Mouse (Mus musculus) embryonic fibroblast, embryonic 13.5 days (primary cell): ENCODE results near the gene Prdm10. TPM values are rescaled to one million over a fixed set of nuclear protein-coding genes. Genes with fewer than 3 reads are reported as not detected.
A peak's percentile ranks its signal among the peaks of the same experiment; 100 is the strongest.

Experiments used
- H3K27ac ChIP-seq: 2 replicates; pipeline ENCODE4 v1.5.1; 2012; ENCODE audit warnings: low read length, control low read depth, inconsistent platforms; ENCODE audit not compliant: insufficient read depth
- H3K4me1 ChIP-seq: 2 replicates; pipeline ENCODE4 v1.6.1; 2011; ENCODE audit warnings: low read length; ENCODE audit not compliant: control insufficient read depth, insufficient read depth
- H3K4me3 ChIP-seq: 2 replicates; pipeline ENCODE4 v1.5.1; 2011; ENCODE audit warnings: mild to moderate bottlenecking, control low read depth, low read length; ENCODE audit not compliant: insufficient read depth
- CTCF ChIP-seq: IDR thresholded peaks from 2 replicates; pipeline ENCODE4 v1.5.1; 2011; ENCODE audit warnings: mild to moderate bottlenecking, control low read depth, low read length, moderate library complexity, borderline replicate concordance; ENCODE audit not compliant: insufficient read depth
- POLR2A ChIP-seq: IDR thresholded peaks from 2 replicates; pipeline ENCODE4 v1.6.1; 2011; ENCODE audit warnings: low read depth, mild to moderate bottlenecking, control low read depth, low read length, moderate library complexity
- polyA plus RNA-seq: library from polyadenylated mRNA; stranded (reverse); fragments of >200 nt; gene quantifications from 2 replicates; pipeline ENCODE4 v1.2.4, GENCODE M21; 2011; ENCODE audit warnings: low read depth; ENCODE audit not compliant: missing spikeins, insufficient read length

Prdm10 gene
- 6.4 and 8.2 TPM in 2 replicates for polyA plus RNA-seq

- Histone ChIP-seq H3K4me1 (peaks cover 12% of the 10 kb centered on the region), H3K27ac (peak within 1 kb of the TSS; percentile 99), H3K4me3 (peak within 1 kb of the TSS; percentile 90)
- no peak for TF ChIP-seq CTCF
- peak; percentile 66 for TF ChIP-seq POLR2A
Observed at GRCm38 (mm10) chr9:31280366-31281010, at the start of gene Prdm10. Gene Prdm10 (plus strand): TSS chr9:31280538.

DNA sequence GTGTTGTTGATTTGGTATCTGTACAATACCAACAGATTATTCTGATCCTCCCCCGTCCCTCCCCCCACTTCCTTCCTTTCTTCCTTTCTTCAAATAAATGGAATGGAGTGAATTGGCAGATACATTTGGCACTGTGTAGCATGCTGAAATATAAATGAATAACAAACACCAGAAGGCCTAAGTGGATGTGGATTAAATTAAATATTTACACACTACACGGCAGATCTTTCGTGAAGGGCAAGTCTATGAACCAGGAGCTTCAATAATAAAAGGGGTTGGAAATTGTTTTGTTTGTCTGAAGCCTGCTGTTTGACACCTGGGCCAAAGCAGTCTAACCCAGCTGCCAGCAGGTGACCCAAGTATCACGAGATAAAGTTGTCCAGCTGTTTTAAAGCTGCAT is 45.3 kb upstream of the Prdm10 start:
- Histone ChIP-seq H3K4me3 (no peak overlapping the region), H3K4me1 (no peaks in the 10 kb centered on the region), H3K27ac (no peak overlapping the region)
- no peak for TF ChIP-seq POLR2A

DNA sequence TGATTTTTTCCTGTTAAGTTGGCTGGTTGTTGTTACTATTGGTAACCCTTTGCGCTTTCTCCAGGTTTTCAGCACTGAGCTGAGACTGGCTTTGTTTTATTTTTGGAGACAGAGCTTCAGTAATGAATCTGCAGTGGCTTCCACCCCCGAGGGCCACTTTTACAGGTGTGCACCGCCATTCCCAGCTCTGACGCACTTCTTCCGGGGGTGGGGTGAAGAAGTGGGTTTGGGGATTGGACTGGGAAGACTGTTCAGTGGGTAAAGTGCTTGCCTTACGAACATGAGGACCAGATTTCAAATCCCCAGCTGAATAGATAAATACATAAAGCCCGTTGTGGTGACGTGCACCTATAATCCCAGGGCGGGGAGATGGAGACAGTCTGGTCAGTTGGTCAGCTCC is 44.8 kb upstream of the Prdm10 start:
- Histone ChIP-seq H3K4me3 (no peak overlapping the region), H3K27ac (no peak overlapping the region), H3K4me1 (no peaks in the 10 kb centered on the region; the same call in 1 of the 2 replicates)
- no peak for TF ChIP-seq POLR2A
- TF ChIP-seq CTCF: no peak

GRCm38 (mm10) chr9:31236079-31236478 is 44.3 kb upstream of the Prdm10 start:
- no peak for TF ChIP-seq CTCF
- TF ChIP-seq POLR2A: no peak
- Histone ChIP-seq H3K27ac (no peak overlapping the region), H3K4me3 (no peak overlapping the region), H3K4me1 (no peaks in the 10 kb centered on the region; the same call in 1 of the 2 replicates)

DNA sequence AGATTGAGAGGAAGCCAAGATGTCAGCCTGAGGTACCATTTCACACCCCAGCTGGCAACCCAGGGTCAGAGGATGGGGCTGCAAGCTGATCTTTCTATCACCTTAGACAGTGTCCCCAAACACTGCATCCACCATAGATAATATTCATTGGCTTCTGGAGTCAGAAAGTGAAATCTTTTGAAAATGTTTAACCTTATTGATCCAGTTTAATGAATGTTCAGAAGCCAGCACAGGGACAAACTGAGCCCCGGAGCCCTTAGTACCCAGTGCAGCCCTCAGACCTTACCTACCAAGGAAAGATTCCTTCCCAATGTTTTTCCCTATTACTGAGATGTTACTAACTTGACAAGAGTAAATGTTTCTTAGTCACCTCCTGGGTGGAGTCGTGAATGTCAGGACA is 41.8 kb upstream of the Prdm10 start:
- TF ChIP-seq CTCF (no peak), POLR2A (no peak)
- no peak overlapping the region for H3K4me3 ChIP-seq
- no peak overlapping the region for H3K27ac ChIP-seq
- H3K4me1 ChIP-seq: peaks cover 5% of the 10 kb centered on the region

DNA sequence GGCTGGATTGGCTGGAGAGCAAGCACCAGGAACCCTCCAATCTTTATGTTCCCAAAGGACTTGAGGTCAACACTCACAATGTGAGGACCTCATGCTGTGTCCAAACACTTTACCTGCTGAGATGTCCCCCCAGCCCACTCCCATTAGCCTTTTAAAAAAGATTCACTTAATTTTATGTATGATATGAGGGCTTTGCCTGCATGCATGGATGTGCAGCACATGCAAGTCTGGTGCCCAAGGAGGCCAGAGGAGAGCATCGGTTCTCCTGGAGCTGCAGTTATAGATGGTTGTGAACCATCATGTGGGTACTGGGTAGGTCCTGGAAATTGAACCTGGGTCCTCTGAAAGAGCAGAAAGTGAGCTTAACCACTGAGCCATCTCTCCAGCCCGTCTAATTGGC is 40.8 kb upstream of the Prdm10 start:
- TF ChIP-seq POLR2A: no peak
- no peak for TF ChIP-seq CTCF
- Histone ChIP-seq H3K27ac (no peak overlapping the region), H3K4me3 (no peak overlapping the region), H3K4me1 (peaks cover 5% of the 10 kb centered on the region)

DNA sequence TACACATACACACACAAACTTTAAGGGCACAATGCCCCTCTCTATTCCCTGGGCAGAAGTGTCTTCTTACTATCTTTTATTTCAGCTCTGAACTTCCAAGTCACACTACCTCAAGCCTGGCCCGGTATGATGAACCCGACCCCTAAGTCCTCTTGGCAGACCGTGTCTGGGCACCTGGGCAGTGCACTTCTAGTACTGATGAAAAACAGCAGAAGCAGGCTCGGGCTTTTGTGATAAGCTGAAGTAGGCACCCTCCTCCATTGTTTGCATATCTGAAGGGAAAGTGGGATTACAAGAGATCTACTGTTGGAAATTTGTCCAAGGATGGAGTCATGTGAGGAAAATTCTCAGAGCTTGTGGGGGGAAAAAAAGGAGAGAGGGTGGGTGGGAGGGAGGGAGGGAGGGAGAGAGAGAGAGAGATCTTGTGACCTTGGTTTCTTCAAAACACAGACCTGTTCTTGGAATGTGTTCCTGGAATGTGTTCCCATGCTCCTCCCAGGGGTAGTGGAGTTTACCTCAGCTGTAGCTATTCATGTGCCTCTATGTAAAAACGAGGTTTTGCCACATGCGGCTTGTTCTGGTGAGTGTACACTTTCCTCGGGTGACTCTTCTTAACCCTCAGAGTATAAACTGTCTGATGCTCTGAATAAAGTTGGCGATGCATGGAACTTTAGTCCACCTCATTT is 39.7 kb upstream of the Prdm10 start:
- Histone ChIP-seq H3K27ac (no peak overlapping the region), H3K4me1 (peaks cover 5% of the 10 kb centered on the region)

GRCm38 (mm10) chr9:31241208-31241699 is 39.1 kb upstream of the Prdm10 start:
- Histone ChIP-seq H3K27ac (no peak overlapping the region), H3K4me1 (peaks cover 5% of the 10 kb centered on the region), H3K4me3 (no peak overlapping the region)
- TF ChIP-seq CTCF: no peak
- no peak for TF ChIP-seq POLR2A

More for the DNA sequence above, 39.7 kb upstream of the Prdm10 start:
- TF ChIP-seq POLR2A (no peak), CTCF (no peak)
- no peak overlapping the region for H3K4me3 ChIP-seq

DNA sequence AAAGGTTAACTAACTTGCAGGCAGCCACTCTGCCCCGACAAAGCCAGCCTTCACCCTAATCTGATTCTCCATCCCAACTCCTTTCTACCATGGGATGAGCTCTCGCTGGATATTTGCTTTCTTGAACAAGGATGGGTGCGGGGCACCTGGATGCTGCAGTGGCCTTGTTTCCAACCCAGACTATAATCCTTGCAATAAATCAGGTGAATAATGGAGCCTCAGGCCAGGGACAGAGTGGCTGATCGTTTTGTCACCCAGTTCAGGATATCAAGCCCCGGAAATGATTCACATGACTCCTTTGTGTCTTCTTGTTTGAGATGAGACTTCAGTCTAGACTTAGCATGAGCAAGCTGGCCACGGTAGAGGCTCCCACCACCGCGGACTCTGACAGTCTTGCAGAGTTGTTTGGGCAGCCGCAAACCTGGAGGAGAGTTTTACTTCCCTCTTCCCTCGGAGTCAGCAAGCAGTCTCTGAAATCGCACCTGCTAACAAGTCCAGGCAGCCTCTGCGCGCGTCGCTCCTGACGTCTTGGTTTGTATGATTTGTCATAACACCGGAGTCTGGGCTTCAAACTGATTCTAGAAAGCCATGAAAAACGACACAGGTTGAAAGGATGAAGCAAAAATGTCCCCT is 36.9 kb upstream of the Prdm10 start:
- TF ChIP-seq POLR2A (no peak), CTCF (no peak)
- Histone ChIP-seq H3K4me3 (no peak overlapping the region), H3K27ac (no peak overlapping the region), H3K4me1 (peaks cover 5% of the 10 kb centered on the region)

DNA sequence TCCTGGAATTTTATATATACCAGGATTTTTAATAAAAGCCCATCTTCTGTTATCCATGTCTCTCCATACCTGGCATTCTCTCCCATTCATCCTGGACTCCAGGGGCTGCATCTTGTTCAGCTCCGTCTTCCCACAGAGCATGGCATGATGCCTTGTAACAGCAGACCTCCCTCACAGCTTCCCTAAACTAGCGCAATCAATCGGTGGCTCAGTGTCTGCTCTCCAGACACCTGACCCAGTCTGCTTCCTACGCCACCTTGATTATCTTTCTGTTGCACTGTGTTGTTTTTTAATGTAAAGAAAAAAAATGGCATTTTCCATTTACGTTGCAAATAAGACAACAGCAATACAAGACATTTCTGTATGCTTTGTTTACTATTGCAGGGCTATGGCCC is 36.4 kb upstream of the Prdm10 start:
- H3K4me1 ChIP-seq: peaks cover 5% of the 10 kb centered on the region
- H3K27ac ChIP-seq: no peak overlapping the region
- H3K4me3 ChIP-seq: no peak overlapping the region
- TF ChIP-seq POLR2A (no peak), CTCF (no peak)
